Mouse (Mus musculus): ENCODE data around the gene P2rx1. TPM values are rescaled to one million over a fixed set of nuclear protein-coding genes. Genes with fewer than 3 reads are reported as not detected.

P2rx1 gene
- polyA plus RNA-seq, 1 experiment from 2014 or later = 0.56 TPM

GRCm38 (mm10) chr11:73059630-73060029 is 60.7 kb downstream of the P2rx1 start:
- H3K27me3 ChIP-seq = no peaks in the 10 kb centered on the region
- H3K4me1 ChIP-seq = no peaks in the 10 kb centered on the region
- no peak overlapping the region for H3K4me3 ChIP-seq
- H3K9ac ChIP-seq (replicated peaks) = no peak overlapping the region
- 91% methylated on average over 3 of the region's 3 CpGs for WGBS
- no peak overlapping the region for H3K4me2 ChIP-seq (replicated peaks)
- peaks cover 37% of the 10 kb centered on the region for H3K36me3 ChIP-seq
- no peaks in the 10 kb centered on the region for H3K9me3 ChIP-seq
- no peak overlapping the region for H3K27ac ChIP-seq (replicated peaks)
- ATAC-seq (replicated peaks) = no peak

- Histone ChIP-seq H3K4me1 (no peaks in the 10 kb centered on the region), H3K27ac (replicated peaks) (no peak overlapping the region), H3K36me3 (peaks cover 34% of the 10 kb centered on the region), H3K9ac (replicated peaks) (no peak overlapping the region), H3K4me3 (no peak overlapping the region), H3K27me3 (no peaks in the 10 kb centered on the region), H3K4me2 (replicated peaks) (no peak overlapping the region), H3K9me3 (no peaks in the 10 kb centered on the region)
- WGBS = 96% methylated on average over 3 of the region's 3 CpGs
- ATAC-seq (replicated peaks) = no peak
Measured at GRCm38 (mm10) chr11:73061413-73061812, 62.5 kb downstream of the P2rx1 start.

Small RNAs within 50 kb of the gene (microRNA-seq; reads per million reads assigned to microRNA genes)
- gene Gm44467 = not detected

Other genes starting within 250 kb of the P2rx1 start
- gene Cyb5d2, start 203.0 kb upstream of the P2rx1 start, polyA plus RNA-seq (2015; fragmentation: Nextera tagmentation; extraction: Ambion mirVana) = 7.3 and 7.5 TPM in 2 replicates
- gene Zzef1, start 202.9 kb upstream of the P2rx1 start, polyA plus RNA-seq (2015; fragmentation: Nextera tagmentation; extraction: Ambion mirVana) = 14.2 and 14.3 TPM in 2 replicates
- gene Atp2a3, start 37.9 kb upstream of the P2rx1 start, polyA plus RNA-seq (2015; fragmentation: Nextera tagmentation; extraction: Ambion mirVana) = 0.67 and 0.70 TPM in 2 replicates
- 19.6 TPM in 2 replicates for gene Camkk1, start 19.9 kb downstream of the P2rx1 start, polyA plus RNA-seq (2015; fragmentation: Nextera tagmentation; extraction: Ambion mirVana)
- 10.7 and 11.1 TPM in 2 replicates for gene Ncbp3, start 48.7 kb downstream of the P2rx1 start, polyA plus RNA-seq (2015; fragmentation: Nextera tagmentation; extraction: Ambion mirVana)
- gene Itgae, start 91.5 kb downstream of the P2rx1 start, polyA plus RNA-seq (2015; fragmentation: Nextera tagmentation; extraction: Ambion mirVana) = 0.18 and 0.34 TPM in 2 replicates
- 7.6 and 7.7 TPM in 2 replicates for gene Haspin, start 139.2 kb downstream of the P2rx1 start, polyA plus RNA-seq (2015; fragmentation: Nextera tagmentation; extraction: Ambion mirVana)
- 1.0 and 1.3 TPM in 2 replicates for gene P2rx5, start 161.3 kb downstream of the P2rx1 start, polyA plus RNA-seq (2015; fragmentation: Nextera tagmentation; extraction: Ambion mirVana)
- 131 and 132 TPM in 2 replicates for gene Emc6, start 177.9 kb downstream of the P2rx1 start, polyA plus RNA-seq (2015; fragmentation: Nextera tagmentation; extraction: Ambion mirVana)
- gene Tax1bp3, start 178.0 kb downstream of the P2rx1 start, polyA plus RNA-seq (2015; fragmentation: Nextera tagmentation; extraction: Ambion mirVana) = 172 and 173 TPM in 2 replicates
- 17.4 and 21.5 TPM in 2 replicates for gene Ctns, start 199.9 kb downstream of the P2rx1 start, polyA plus RNA-seq (2015; fragmentation: Nextera tagmentation; extraction: Ambion mirVana)
- gene Shpk, start 200.4 kb downstream of the P2rx1 start, polyA plus RNA-seq (2015; fragmentation: Nextera tagmentation; extraction: Ambion mirVana) = 1.2 and 1.6 TPM in 2 replicates
- gene Trpv1, start 235.2 kb downstream of the P2rx1 start, polyA plus RNA-seq (2015; fragmentation: Nextera tagmentation; extraction: Ambion mirVana) = 0.14 TPM in 1 of 2 replicates, not detected in the other

All from forebrain, embryonic 15.5 days (tissue).